Mouse (Mus musculus) neural tube, embryonic 11.5 days (tissue): Measurements from ENCODE around the gene Hoxa1. TPM values are rescaled to one million over a fixed set of nuclear protein-coding genes. Genes with fewer than 3 reads are reported as not detected.

ENCODE experiments used
- ATAC-seq: fragments of 200-750 bp; cut with Nextera tagmentation; 2 replicates; pipeline ENCODE4 v1.8.0; 2017; ENCODE audit warnings: moderate number of reproducible peaks, mild to moderate bottlenecking, moderate TSS enrichment, moderate library complexity; ENCODE audit not compliant: insufficient read depth, low FRiP score, low TSS enrichment
- DNase-seq: peaks from one replicate; pipeline ENCODE4 v3.0.0-alpha.2; 2015; ENCODE audit warnings: low spot score
- H3K27ac ChIP-seq: fragments of 300-500 bp; sonication (generic); 2 replicates; pipeline ENCODE4 v1.5.1; 2014; ENCODE audit warnings: low read depth, mild to moderate bottlenecking, low read length
- H3K27me3 ChIP-seq: fragments of 300-500 bp; sonication (generic); 2 replicates; pipeline ENCODE4 v1.6.1; 2014; ENCODE audit warnings: mild to moderate bottlenecking, low read length, mixed read lengths; ENCODE audit not compliant: control insufficient read depth, insufficient read depth
- H3K36me3 ChIP-seq: fragments of 300-500 bp; sonication (generic); 2 replicates; pipeline ENCODE4 v1.6.1; 2014; ENCODE audit warnings: mild to moderate bottlenecking, low read length, moderate library complexity, mixed read lengths; ENCODE audit not compliant: control insufficient read depth, insufficient read depth
- H3K4me1 ChIP-seq: fragments of 300-500 bp; sonication (generic); 2 replicates; pipeline ENCODE4 v1.6.1; 2014; ENCODE audit warnings: low read length, mixed read lengths; ENCODE audit not compliant: control insufficient read depth, insufficient read depth
- H3K4me2 ChIP-seq: fragments of 300-500 bp; sonication (generic); 2 replicates; pipeline ENCODE4 v1.6.1; 2014; ENCODE audit warnings: low read depth, mild to moderate bottlenecking, moderate library complexity
- H3K4me3 ChIP-seq: fragments of 300-500 bp; sonication (generic); 2 replicates; pipeline ENCODE4 v1.5.1; 2014; ENCODE audit warnings: low read depth, low read length
- H3K9ac ChIP-seq: fragments of 300-500 bp; sonication (generic); 2 replicates; pipeline ENCODE4 v1.6.1; 2014; ENCODE audit warnings: mild to moderate bottlenecking, low read length
- H3K9me3 ChIP-seq: fragments of 300-500 bp; sonication (generic); 2 replicates; pipeline ENCODE4 v1.6.1; 2016; ENCODE audit warnings: low read length; ENCODE audit not compliant: control insufficient read depth
- WGBS: fragments of 180-500 bp; shearing (Covaris S2); extraction: QIAGEN DNeasy Blood & Tissue Kit; methylation state at CpG from one replicate; pipeline ENCODE4 v1.1.7; 2014; 5-methylcytosine and 5-hydroxymethylcytosine counted together
- polyA plus RNA-seq: library from polyadenylated mRNA; unstranded; fragments of >200 nt; fragmentation: Nextera tagmentation; extraction: Ambion mirVana; gene quantifications from 2 replicates; pipeline ENCODE4 v1.2.1, GENCODE M21; 2014

Hoxa1 gene
- polyA plus RNA-seq = 8.0 and 9.3 TPM in 2 replicates

DNA sequence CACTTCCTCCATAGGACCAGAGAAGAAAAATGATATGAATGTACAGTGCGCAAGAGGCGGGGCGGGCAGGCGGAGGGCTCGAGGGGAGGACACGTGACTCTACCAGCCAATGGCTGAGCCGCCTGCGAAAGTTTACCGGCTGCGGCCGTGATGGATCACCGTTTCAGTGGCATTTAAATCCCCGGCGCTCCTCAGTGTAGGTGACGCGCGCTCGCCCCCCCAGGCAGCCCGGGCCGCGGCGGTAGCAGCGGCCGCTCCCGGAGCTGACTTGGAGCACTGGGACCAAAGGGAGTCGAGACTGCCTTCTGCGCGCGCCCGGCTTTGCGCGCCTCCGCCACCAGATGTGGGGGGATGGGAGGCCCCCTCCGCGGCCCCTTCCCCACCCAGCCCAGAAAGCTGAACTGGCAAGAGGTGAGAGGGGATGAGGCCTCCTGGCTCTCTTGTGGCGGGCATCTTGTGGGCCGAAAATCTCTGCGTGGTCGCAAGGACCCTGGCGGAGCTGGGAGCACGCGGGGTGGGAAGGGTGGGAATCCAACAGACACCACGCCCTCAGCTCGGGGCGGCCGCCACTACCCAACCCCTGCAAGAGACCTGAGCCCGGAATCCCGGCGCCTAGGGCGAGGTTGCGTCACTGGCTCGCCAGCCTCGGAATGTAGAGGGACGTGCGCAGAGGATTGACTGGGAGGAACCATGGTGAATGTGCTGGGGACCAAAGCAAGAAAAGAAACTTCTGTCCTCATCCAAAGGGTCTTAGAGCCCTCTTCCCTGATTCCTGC is at the start of gene Hoxa1:
Gene Hoxa1 (minus strand): TSS at position 42 of the 776 bp plus-strand sequence.
- H3K4me3 ChIP-seq = peak within 1 kb of the TSS; percentile 91
- DNase-seq = peak; percentile 95
- peak within 1 kb of the TSS; percentile 96 for H3K9ac ChIP-seq
- H3K36me3 ChIP-seq = no peaks in the 10 kb centered on the region; the same call in 1 of the 2 replicates
- peaks cover 47% of the 10 kb centered on the region for H3K4me1 ChIP-seq
- no peaks in the 10 kb centered on the region for H3K9me3 ChIP-seq
- under 1% methylated on average over 55 of the region's 55 CpGs for WGBS
- H3K27me3 ChIP-seq = no peaks in the 10 kb centered on the region
- peak within 1 kb of the TSS; percentile 99 for H3K27ac ChIP-seq
- H3K4me2 ChIP-seq = peak within 1 kb of the TSS; percentile 78
- ATAC-seq = peak; percentile 85

DNA sequence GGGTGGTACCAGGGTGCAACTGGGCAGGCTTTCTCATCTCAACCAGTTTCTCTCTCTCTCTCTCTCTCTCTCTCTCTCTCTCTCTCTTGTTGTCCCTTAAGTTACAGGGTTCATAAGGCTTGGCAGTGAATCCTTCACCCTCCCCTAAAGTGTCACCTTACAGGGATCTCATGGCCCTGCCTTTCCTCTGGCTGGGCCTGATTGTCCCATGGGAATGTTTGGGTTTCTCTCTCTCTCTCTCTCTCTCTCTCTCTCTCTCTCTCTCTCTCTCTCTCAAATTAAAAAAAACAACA is 49.5 kb upstream of the Hoxa1 start:
- Histone ChIP-seq H3K4me2 (peak overlapping the region; percentile 99), H3K9me3 (no peaks in the 10 kb centered on the region), H3K36me3 (peaks cover 12% of the 10 kb centered on the region), H3K9ac (peak overlapping the region; percentile 99), H3K27me3 (no peaks in the 10 kb centered on the region), H3K4me1 (peaks cover 39% of the 10 kb centered on the region), H3K4me3 (peak overlapping the region; percentile 87), H3K27ac (peak overlapping the region; percentile 100)
- ATAC-seq = no peak
- no peak for DNase-seq

DNA sequence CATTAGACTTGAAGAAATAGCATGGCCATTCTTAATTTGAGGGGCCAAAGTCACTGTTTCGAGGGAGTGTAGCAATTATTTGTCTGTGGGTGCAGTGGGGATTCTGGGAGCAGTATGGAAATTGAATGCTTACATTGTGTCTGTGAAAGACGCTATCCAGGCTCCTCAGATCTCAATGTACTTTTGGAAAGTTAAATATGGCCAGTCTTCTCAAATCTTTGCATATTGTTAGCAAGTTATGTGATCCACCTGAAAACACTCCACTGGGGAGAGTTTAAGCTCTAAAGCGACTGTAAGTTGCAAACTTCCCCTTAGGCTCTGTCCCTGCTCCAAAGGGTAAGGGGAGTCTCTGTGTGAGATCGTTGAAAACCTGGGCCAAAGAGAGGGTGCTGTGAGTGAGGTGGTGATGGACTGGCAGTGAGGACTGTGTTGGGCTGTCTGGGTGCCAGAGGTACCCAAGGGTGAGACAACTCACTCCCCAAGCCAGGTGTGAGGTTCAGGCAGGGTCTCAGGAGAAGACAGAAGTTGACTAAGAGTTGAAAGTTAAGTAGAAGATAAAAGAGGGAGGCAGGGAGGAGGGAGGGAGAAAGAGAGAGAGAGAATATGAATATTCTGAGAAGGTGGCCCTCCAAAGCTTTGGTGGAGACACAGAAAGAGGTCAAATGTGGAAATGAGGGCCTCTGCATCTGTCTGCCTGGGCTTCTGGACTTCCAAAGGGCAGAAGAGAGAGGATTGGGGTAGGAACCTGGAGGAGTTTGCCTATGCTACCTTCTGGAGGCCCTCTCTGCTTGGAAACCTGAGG is 49.0 kb upstream of the Hoxa1 start:
- DNase-seq = peak; percentile 32
- Histone ChIP-seq H3K4me1 (peaks cover 39% of the 10 kb centered on the region), H3K27me3 (no peaks in the 10 kb centered on the region), H3K4me3 (peak overlapping the region; percentile 87), H3K36me3 (peaks cover 12% of the 10 kb centered on the region), H3K4me2 (peak overlapping the region; percentile 99), H3K9ac (peak overlapping the region; percentile 99), H3K27ac (peak overlapping the region; percentile 100), H3K9me3 (no peaks in the 10 kb centered on the region)
- no peak for ATAC-seq
- WGBS = 5% methylated on average over 4 of the region's 4 CpGs

DNA sequence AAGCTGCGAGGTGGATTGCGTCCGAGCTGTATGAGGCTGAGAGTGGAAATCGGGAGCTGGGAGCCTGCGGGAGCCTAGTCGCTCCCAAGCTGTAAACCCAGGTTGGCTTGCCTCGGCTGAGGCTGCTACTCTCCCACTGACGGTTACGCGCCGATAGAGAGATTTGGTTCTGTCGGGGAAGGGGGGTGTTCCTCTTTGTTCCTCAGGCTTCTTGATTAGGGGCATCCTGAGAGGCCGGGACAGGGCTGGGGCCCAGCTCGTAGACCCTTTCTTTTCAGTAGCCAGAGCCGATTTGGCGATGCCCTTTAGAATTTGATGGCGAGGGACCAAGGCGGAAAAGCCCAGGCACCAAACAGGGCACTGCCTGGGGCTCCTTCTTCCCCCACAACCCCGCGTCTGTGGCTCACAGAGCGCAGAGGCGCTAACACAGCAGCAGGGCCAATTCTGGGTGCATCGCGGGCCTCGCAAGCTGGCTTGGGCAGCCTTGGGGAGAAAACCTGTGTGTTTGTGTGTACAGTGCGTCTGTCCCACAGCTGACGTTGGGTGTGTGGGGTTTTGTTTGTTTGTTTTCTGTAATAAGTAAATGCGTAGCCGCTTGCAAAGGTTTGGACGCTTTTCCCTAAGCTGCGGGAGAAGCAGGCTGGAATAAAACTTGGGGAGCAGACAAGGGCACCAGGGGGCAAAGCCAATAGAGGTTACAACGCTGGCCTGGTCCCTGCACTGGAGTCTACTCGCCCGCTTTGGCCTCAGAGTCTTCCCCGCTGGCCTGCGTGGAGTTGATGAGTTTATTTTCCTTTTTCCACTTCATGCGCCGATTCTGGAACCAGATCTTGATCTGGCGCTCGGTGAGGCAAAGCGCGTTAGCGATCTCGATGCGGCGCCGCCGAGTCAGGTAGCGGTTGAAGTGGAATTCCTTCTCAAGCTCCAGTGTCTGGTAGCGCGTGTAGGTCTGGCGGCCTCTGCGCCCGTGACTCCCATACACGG is 47.8 kb upstream of the Hoxa1 start:
- peak overlapping the region; percentile 100 for H3K27ac ChIP-seq
- 2% methylated on average over 55 of the region's 55 CpGs for WGBS
- peak overlapping the region; percentile 99 for H3K4me2 ChIP-seq

GRCm38 (mm10) chr6:52205221-52205620 is 47.1 kb upstream of the Hoxa1 start:
- Histone ChIP-seq H3K4me3 (peak overlapping the region; percentile 87), H3K27me3 (no peaks in the 10 kb centered on the region), H3K4me2 (peak overlapping the region; percentile 99), H3K36me3 (peaks cover 15% of the 10 kb centered on the region), H3K27ac (peak overlapping the region; percentile 100), H3K4me1 (peaks cover 56% of the 10 kb centered on the region), H3K9ac (peak overlapping the region; percentile 99), H3K9me3 (no peaks in the 10 kb centered on the region)
- ATAC-seq = no peak
- WGBS = 2% methylated on average over 14 of the region's 14 CpGs
- no peak for DNase-seq

More for the DNA sequence above, 47.8 kb upstream of the Hoxa1 start:
- no peaks in the 10 kb centered on the region for H3K9me3 ChIP-seq
- H3K27me3 ChIP-seq = no peaks in the 10 kb centered on the region
- peaks cover 50% of the 10 kb centered on the region for H3K4me1 ChIP-seq
- H3K9ac ChIP-seq = peak overlapping the region; percentile 99
- H3K4me3 ChIP-seq = peak overlapping the region; percentile 87
- peak; percentile 70 for DNase-seq
- H3K36me3 ChIP-seq = peaks cover 12% of the 10 kb centered on the region
- no peak for ATAC-seq

DNA sequence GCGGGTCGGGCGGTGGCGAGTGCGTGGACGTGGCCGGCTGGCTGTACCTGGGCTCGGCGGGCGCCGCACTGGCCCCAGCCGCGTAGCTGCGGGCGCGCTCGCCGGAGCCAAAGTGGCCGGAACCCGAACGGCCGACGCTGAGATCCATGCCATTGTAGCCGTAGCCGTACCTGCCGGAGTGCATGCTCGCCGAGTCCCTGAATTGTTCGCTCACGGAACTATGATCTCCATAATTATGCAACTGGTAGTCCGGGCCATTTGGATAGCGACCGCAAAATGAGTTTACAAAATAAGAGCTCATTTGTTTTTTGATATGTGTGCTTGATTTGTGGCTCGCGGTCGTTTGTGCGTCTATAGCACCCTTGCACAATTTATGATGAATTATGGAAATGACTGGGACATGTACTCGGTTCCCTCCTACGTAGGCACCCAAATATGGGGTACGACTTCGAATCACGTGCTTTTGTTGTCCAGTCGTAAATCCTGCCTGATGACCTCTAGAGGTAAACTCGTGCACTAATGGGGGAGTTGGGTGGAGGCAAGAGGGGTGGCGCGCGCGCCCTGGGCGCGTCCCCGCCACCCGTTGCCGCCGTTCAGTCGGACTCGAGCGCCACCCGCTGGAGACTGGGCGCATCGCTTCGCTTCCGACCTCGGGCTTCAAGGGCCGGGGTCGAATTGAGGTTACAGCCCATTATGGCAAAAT is 46.1 kb upstream of the Hoxa1 start, which contains the start of gene Hoxa5:
Gene Hoxa5 (minus strand): TSS at position 538 of the 703 bp plus-strand sequence.
- WGBS = under 1% methylated on average over 65 of the region's 65 CpGs
- H3K9ac ChIP-seq = peak within 1 kb of the TSS; percentile 99
- peak; percentile 67 for ATAC-seq

GRCm38 (mm10) chr6:52203371-52204049 is 45.4 kb upstream of the Hoxa1 start:
- Histone ChIP-seq H3K4me2 (peak overlapping the region; percentile 99), H3K27me3 (no peaks in the 10 kb centered on the region), H3K9me3 (no peaks in the 10 kb centered on the region), H3K4me3 (peak overlapping the region; percentile 87), H3K4me1 (peaks cover 57% of the 10 kb centered on the region), H3K27ac (peak overlapping the region; percentile 100), H3K9ac (peak overlapping the region; percentile 98), H3K36me3 (peaks cover 15% of the 10 kb centered on the region)
- WGBS = under 1% methylated on average over 43 of the region's 46 CpGs
- DNase-seq (peak; percentile 72), ATAC-seq (peak; percentile 48; the same call in 1 of the 2 replicates)

More for the DNA sequence above, 46.1 kb upstream of the Hoxa1 start, which contains the start of gene Hoxa5:
- Histone ChIP-seq H3K27ac (peak within 1 kb of the TSS; percentile 100), H3K36me3 (peaks cover 15% of the 10 kb centered on the region), H3K4me1 (peaks cover 56% of the 10 kb centered on the region), H3K4me2 (peak within 1 kb of the TSS; percentile 99), H3K4me3 (peak within 1 kb of the TSS; percentile 87), H3K9me3 (no peaks in the 10 kb centered on the region), H3K27me3 (no peaks in the 10 kb centered on the region)
- DNase-seq = peak; percentile 98
